Mouse (Mus musculus) E14TG2a.4 (cell line): Measurements from ENCODE around the gene Rin1.

Experiments used
- CTCF ChIP-seq: conservative IDR thresholded peaks from 2 replicates; pipeline ENCODE4 v1.5.1; 2014; ENCODE audit warnings: low read length
- POU5F1 ChIP-seq: IDR thresholded peaks from 2 replicates; pipeline ENCODE4 v1.6.1; 2014; ENCODE audit warnings: low read length, borderline replicate concordance

DNA sequence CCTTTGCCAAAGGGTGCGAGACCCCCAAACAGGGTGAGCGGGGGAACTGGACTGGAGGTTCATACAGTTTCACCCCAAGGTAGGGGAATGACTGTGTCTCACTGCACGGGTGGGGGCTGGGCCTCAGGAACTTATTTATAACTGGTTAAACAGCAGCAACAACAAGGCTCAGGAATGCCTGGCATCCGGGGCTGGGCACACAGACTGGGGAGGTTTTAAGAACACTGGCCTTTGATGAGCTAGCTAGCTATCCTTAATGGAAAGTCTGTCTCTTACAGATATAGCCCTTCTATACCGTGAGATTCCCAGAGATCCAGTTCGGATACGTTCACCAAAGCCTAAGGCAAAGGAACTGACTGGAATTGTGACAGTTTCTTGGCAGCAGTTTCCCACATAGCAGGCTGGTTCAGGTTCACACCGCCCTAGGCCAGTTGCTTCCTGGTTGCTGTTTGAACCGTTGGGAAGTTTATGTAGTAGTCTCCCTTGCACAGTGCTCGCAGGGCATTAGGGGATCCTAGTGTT lies 34.0 kb upstream of the Rin1 start:
- TF ChIP-seq CTCF (no peak), POU5F1 (no peak)
